Mouse (Mus musculus): ENCODE measurements around the gene Abcg1. TPM values are rescaled to one million over a fixed set of nuclear protein-coding genes. Genes with fewer than 3 reads are reported as not detected.

The Abcg1 gene
- total RNA-seq, 1 experiment from 2014 or later = 68.0 TPM

- ATAC-seq (replicated peaks; ENCODE audit: insufficient number of reproducible peaks, low FRiP score, low TSS enrichment, poor library complexity, severe bottlenecking) = no peak
These were observed 88.5 kb downstream of the Abcg1 start for GRCm38 (mm10) chr17:31145998-31146397.

- ATAC-seq (replicated peaks; ENCODE audit: insufficient number of reproducible peaks, low FRiP score, low TSS enrichment, poor library complexity, severe bottlenecking) = no peak
These were observed 95.0 kb downstream of the Abcg1 start for GRCm38 (mm10) chr17:31152512-31152911.

DNA sequence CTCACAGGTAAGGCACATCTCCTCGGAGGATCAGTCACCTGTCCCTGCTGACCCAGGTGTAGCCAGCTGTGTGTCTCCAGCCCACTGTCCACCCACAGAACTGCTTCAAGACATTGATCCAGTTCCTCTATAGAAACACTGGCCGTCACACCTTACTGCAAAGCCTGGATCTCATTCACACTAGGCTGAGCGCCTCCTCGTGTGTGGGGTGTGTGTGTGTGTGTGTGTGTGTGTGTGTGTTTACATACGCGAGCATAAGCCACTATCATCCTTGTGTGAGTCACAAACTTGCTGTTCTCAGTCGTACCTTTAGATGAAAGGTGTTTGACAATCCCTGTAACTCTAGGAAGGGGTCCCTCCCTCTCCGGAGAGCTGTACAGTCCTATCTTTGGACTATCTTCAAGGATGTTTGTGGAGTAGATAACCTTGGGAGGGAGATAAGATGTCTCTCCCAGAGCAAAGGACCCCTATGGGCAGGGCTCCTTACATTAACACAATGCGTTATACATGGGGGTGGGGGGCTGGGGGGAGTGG is 95.6 kb downstream of the Abcg1 start:
- no peak for ATAC-seq (replicated peaks; ENCODE audit: insufficient number of reproducible peaks, low FRiP score, low TSS enrichment, poor library complexity, severe bottlenecking)

- ATAC-seq (replicated peaks; ENCODE audit: insufficient number of reproducible peaks, low FRiP score, low TSS enrichment, poor library complexity, severe bottlenecking) = no peak
These were observed 96.3 kb downstream of the Abcg1 start for GRCm38 (mm10) chr17:31153785-31154184.

DNA sequence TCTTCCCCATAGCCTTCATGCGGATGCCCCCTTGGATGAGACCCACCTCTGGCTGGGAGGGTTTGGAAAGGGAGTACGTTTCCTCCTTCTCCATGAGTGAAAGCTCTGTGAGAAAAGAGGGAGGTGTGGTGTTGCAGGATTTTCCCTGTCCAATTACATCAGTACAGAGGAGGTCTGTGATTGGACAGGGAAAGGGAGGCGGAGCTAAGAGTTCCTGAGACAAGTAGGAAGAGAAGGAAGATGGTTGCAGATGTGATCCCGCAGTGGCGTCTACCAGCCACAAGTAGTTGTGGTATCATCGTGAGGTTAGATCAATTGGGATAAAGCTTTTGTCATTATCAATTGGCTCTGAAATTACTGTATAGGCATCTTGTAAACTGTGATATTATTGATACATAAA is 100.4 kb downstream of the Abcg1 start:
- no peak for ATAC-seq (replicated peaks; ENCODE audit: insufficient number of reproducible peaks, low FRiP score, low TSS enrichment, poor library complexity, severe bottlenecking)

DNA sequence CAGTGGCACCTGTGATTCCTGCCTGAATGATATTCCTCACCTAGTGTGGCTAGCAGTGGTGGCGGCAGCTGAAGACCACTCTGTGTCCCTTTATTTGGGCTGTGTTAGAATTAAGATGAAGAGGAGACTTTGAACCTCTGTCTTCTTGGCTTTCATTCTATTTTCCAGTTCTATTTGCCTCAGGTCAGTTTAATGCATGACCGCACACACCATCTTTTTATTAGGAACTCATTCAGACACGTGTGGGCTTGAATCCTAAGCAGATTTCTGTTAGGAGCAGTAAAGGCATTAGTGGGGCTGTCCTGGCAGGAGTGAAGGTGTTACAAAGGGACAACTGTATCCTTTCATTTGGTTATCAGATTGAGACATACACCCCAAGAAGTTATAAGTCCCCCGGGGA is 102.8 kb downstream of the Abcg1 start:
- no peak for ATAC-seq (replicated peaks; ENCODE audit: insufficient number of reproducible peaks, low FRiP score, low TSS enrichment, poor library complexity, severe bottlenecking)

- no peak for ATAC-seq (replicated peaks; ENCODE audit: insufficient number of reproducible peaks, low FRiP score, low TSS enrichment, poor library complexity, severe bottlenecking)
These were observed 105.1 kb downstream of the Abcg1 start for GRCm38 (mm10) chr17:31162607-31163006.

DNA sequence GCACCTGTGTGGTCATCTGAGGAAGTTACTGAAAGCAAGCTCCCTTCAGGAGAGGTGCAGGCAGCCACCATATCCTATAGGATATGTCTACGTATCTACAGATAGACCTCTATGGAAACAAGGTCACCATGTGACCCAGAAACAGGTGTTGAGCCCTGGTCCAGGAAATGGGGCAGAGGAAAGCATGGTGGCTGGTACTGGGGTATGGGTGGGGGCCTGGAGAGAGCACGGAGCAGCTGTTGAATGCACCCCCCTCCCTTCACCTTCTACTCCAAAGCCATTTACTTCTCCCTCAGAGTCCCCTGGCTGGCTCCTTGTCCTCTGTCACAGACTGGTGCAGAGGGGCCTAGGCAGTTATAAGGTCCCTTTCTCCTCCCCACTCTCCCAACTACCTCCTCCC is 106.3 kb downstream of the Abcg1 start:
- no peak for ATAC-seq (replicated peaks; ENCODE audit: insufficient number of reproducible peaks, low FRiP score, low TSS enrichment, poor library complexity, severe bottlenecking)

- ATAC-seq (replicated peaks; ENCODE audit: insufficient number of reproducible peaks, low FRiP score, low TSS enrichment, poor library complexity, severe bottlenecking) = no peak
These were observed 107.7 kb downstream of the Abcg1 start, which contains the start of gene Tff1 for GRCm38 (mm10) chr17:31165127-31165526. Gene Tff1 (minus strand): TSS chr17:31165277.

Other genes with a start within 250 kb of the Abcg1 start
- gene Glp1r, start 155.9 kb upstream of the Abcg1 start, total RNA-seq (2017) = 0.19 TPM in 1 of 3 replicates, not detected in the others
- not detected in 3 replicates for gene Umodl1, start 103.0 kb upstream of the Abcg1 start, total RNA-seq (2017)
- gene Tff3, start 72.0 kb downstream of the Abcg1 start, total RNA-seq (2017) = not detected in 3 replicates
- not detected in 3 replicates for gene Tff2, start 86.6 kb downstream of the Abcg1 start, total RNA-seq (2017)
- not detected in 3 replicates for gene Tff1, start 107.6 kb downstream of the Abcg1 start, total RNA-seq (2017)
- 0.39 TPM in 1 of 3 replicates, not detected in the others for gene Tmprss3, start 141.3 kb downstream of the Abcg1 start, total RNA-seq (2017)
- gene Ubash3a, start 150.2 kb downstream of the Abcg1 start, total RNA-seq (2017) = 6.3 to 14.3 TPM (median 9.2 TPM) in 3 replicates
- gene Rsph1, start 219.7 kb downstream of the Abcg1 start, total RNA-seq (2017) = 1.2 TPM in 1 of 3 replicates, not detected in the others
- 7.3 to 22.9 TPM (median 9.3 TPM) in 3 replicates for gene Slc37a1, start 229.1 kb downstream of the Abcg1 start, total RNA-seq (2017)

All from monocyte, adult 5-6 weeks (primary cell).